Mouse (Mus musculus): Measurements from ENCODE around the gene P2ry6. TPM values are rescaled to one million over a fixed set of nuclear protein-coding genes. Genes with fewer than 3 reads are reported as not detected.

P2ry6 gene
- total RNA-seq, 2 experiments from 2014 or later = 4.0 TPM

DNA sequence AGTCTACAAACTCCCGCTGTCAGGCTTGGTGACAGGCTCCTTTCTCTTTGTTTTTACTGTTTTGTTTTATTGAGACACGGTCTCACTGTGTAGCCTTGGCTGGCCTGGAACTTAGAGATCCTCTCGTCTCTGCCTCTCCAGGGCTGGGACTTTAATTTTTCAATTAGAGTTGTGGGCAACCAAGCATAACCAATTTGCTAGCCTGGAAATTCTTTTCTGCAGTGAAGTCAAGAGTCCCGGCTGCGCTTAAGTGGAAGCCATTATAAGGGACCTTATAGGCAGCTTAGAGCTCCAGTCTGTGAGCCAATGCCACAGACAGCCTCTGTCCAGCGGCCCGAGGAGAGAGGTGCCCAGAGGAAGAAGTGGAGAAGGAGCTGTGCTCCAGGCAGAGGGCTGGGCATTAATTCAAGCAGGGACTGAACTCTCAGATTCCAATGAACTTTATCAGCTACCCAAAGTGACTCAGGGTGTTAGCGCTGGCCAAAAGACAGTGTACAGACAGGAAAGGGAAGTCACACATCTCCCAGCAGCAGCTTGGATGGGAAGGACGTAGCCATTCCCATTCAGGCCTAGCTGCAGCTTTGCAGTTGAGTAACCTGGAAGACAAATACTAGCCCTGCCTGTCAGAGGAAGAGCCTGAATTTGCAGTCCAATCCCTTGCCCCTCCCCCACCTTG, 16.3 kb upstream of the P2ry6 start:
- DNase-seq (ENCODE audit: low spot score in 2 of 2) = no peak

DNA sequence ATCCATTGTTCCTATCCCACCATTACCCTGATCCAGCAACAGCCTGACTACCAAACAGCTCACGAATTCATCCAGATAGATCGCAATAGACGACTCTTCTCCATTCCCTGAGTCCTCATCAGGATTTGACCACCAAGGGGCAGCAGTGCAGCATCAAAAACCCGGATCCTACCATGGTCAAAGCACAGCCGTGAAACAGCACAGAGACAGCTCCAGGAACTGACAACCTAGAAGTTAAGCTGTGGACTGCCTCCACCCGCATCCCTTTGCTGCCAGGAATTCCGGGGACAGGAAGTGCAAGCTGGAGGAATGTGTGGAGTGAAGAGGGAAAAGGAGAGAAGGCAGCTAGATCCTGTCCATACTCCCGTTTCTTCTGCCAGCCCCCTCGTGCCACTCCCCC, 13.6 kb upstream of the P2ry6 start:
- DNase-seq (ENCODE audit: low spot score in 2 of 2) = peak; percentile 78 to 84

DNA sequence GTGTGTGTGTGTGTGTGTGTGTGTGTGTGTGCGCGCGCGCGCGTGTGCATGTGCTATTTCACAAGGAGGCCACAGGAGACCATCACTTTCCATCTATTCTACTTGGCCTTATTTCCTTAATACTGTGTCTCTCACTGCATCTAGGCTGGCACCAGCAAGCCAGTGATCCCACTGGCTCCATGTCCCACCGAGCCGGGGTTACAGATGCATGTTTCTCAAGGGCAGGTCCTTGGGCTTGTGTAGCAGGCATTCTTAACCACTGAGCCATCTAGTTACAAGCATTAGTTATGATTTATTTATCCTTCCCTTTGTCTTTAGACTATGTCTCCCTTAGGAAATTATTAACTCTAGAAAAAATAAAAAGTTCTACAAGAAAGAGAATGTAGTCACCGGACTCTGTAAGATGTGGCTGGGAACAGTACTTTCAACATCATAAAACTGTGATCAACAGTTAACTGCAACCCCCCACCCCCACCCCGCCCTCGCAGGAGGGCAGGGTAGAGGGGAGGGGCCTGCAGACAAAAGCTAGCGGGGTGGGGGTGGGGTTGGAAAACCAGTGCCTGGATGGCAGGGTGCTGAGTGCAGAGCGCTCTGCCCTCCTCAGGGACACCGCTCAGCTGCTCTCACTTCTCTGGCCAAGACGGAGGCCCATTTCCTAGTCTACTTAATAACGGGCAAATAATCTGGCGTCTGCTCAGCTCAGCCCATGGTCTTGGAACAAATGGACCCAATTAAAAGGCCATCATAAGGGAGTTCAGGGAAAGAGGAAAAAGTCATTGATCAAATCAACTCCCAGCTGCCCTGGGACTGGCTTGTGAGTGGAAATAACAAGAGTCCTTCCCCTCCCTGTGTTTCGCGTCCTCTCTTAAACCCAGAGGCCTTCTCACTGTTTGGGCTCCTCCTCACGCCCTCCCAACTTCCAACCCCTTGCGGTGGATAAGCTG, 10.3 kb upstream of the P2ry6 start:
- no peak for DNase-seq (ENCODE audit: low spot score in 2 of 2)

DNA sequence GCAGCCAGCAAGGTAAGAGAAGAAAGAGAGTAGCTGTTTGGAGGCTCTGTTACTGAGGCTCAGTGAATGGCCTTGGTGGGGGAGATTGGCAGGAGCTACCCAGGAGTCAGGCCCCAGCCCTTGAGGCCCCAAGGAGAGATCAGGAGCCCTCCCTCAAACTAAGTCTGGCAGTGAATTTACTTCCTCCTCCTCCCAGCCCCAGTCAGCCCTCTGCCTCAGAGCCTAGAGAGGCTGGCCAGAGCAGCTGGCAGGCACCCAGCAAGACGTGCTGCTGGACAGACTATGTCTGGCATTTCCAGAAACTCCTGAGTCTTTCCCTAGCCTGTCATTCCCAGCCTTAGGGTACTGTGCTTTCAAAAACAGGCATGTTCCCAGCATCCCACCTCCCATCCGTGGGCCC, 4.7 kb upstream of the P2ry6 start:
- DNase-seq (ENCODE audit: low spot score in 2 of 2) = peak; percentile 44 to 57

DNA sequence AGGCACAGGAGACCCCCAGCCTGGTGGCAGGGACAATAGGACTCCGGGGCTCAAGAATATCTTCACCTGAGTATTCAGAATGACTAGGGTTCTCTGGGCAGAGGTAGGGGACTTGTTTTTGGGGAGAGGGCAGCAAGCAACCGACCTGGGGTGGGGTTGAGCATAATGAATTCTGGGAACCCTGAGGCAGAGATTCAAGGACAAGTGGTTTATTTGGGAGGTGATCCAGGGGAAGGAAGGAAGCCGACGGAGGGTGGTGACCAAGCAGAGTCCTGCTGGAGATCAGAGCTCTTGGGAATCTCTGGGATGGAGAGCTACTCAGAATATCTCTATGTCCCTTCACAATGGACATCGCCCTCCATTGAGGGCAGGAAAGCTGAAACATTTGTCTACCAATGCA, 3.7 kb upstream of the P2ry6 start:
- DNase-seq (ENCODE audit: low spot score in 2 of 2) = no peak

DNA sequence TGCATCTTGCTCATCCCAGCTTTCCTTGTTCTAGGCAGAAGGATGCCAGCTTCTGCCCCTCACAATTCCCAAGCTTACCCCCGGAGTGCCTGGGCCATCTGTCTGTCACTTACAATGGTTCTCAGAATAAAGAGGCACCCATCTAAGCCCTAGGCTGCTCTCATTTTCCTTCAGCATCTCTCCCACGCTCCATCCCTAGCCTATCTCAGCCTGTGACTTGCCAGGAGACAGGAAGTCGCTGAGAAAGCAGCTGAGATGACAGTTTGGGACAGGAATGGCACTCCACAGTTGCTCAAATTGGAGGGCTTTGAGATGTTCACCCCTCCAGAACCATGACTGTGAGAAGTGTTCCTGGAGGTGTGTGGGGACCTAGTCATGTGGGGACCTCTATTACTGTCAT, 1.6 kb downstream of the P2ry6 start:
- no peak for DNase-seq (ENCODE audit: low spot score in 2 of 2)

DNA sequence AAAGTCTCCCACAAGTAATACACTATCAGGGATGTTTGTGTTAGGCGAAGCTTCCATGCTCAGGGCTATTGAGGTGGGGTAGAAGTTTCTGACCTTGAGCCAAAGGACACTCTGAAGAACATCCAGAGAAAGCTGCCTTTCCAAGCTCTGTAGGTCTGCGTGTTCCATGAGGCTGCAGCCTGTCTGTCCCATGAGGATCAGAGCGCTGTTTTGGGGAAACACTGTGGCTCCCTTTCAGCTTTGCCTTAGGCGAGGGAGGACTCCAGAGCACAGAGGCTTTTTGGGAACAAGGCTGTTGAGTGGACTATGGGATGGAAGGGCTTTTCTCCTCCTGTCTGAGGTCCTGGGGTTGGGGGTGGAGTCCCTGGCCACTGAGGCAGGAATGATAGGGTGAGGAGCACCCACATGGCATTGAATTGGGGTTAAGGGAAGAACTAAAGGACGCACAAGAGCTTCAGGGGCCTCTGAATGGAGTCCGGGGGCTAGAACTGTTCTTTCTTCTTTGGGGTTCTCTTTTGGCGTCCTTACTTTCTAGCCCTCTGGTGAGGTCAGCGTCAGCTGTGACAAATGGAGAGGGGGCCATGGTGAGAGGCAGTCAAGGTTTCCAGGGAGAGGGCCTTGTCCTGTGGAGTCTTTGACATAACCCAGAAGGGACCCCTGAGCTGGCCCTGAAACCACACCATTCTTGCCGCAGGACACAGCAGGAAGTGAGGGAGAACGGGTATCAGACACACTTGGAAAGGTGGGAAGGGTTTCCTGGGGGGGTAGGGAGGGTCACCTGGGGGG, 5.4 kb downstream of the P2ry6 start:
- no peak for DNase-seq (ENCODE audit: low spot score in 2 of 2)

DNA sequence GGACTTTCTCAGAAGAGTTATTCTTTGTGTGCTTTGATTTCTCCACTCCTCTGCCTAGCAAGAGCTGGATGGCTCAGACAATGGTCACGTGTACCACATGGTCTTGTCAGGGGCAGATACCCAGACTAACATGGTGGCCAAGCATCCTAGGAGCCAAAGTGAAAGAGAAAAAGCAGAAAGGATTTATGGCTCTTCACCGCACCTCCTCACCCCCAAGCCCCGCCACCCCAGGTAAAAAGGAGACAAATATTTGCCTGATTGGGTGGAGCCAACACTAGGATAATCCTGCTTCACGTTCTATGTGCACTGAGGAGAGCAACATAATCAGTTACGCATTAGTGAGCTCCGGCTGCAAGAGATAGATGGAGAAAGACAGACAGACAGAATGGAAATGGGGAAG, 6.1 kb downstream of the P2ry6 start:
- no peak for DNase-seq (ENCODE audit: low spot score in 2 of 2)

DNA sequence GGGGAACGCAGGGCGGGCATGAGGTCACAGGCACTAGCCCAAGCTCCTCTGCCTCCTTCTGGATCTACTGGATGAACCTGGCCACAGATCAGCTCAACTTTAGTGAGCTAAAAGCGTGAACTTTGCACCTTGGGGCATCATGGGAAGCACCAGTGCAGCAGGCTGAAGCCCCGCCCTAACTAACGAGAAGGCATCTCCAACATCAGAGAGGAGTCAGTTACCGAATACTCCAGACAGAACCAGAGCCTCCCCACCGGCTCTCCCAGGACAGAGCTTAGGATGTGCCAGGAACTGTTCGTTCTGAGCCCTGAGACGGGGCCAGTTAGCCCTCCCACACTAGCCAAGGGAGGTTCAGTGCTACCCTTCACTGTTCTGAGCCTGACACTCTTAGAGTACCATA, 6.6 kb downstream of the P2ry6 start:
- DNase-seq (ENCODE audit: low spot score in 2 of 2) = no peak

DNA sequence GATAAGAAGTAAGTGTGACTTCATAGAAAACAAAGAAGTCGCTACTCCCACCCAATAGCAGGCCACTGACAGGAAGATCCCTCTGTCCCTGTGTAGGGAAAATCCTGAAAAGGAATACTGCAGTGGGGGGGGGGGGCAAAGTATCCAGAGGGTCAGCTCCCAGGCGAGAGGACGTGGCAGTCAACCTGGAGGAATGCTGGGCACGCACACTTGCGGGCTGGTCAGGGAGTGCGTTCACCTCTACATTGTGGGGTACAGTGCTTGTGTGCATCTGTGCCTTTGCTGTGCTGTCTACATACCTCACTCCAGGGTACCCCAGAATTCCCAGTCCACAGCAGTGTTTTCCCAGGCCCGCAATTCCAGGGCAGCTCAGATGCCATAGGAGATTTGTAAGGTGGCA, 8.4 kb downstream of the P2ry6 start:
- no peak for DNase-seq (ENCODE audit: low spot score in 2 of 2)

DNA sequence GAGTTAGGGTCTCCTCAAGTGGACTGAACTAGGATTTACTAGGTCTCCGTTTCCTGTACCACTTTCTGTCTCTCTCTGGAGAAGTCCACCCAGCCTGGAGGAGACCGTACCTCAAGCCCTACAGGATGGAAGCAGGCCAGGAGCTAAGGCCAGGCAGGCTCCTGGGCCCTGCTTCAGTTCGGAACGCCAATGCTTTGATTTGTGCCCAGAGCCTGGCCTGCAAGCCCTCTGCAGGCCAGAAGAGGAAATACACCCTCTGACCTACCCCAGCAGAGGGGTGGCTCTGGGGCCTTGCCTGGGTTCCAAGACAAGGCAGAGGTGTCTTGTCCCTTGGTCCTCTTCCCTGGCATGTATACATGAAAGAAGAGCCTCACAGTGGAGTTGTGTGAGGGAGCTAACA, 9.4 kb downstream of the P2ry6 start:
- no peak for DNase-seq (ENCODE audit: low spot score in 2 of 2)

DNA sequence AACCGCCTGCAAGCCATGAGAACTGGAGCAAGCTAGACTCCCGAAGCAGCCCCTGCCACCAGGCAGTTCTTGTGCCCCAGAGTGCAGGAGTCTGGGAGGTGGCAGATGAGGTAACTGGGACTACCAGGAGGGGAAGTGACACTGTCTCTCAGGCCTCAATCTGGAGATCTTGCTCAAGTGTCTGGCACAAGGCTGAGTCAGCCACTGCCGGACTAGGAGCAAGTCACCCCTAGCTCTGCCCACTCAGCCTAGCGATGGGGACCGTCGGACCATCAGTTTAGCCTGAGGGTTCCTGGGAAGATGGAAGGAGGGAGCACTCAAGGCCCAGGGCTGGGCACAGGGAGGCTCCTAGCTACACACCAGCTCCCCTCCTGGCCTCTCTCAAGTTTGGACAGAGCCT, 10.2 kb downstream of the P2ry6 start:
- DNase-seq (ENCODE audit: low spot score in 2 of 2) = no peak

DNA sequence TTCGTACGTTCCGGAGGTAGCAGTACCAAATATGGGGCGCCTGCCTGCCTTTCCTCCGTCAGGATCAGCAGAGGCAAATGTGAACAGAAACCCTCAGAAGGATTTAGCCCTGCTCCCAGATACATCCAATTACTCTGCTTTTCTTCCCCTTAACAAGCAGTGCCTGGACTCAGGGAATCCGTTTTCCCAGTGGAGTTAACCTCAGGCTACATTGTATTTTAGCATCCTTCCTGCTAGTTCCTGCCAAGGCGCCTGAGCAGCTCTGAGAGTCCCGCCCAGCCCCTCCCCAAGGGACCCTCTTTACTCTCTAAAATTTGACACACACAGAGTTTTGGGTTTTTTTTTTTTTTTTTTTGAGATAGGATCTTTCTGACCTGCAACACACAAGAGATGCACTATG, 11.1 kb downstream of the P2ry6 start:
- no peak for DNase-seq (ENCODE audit: low spot score in 2 of 2)

DNA sequence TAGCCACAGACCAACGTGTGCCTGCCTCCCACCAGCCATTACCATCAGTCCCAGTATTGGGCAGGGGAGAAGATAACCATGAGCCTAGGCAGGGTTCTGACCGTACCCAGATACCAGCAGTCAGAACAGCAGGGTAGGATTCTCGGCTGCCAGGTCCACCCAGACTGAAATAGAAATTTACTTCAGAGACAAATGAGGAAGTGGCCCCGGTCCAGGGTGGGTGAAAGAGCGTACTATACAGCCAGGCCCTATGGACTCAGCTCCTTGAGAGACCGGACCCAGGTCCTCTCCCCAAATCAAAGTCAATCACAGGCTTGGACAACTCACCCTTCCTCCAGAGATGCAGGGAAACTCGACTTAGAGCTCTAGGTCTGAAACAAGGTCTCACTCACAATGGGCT, 13.3 kb downstream of the P2ry6 start:
- no peak for DNase-seq (ENCODE audit: low spot score in 2 of 2)

DNA sequence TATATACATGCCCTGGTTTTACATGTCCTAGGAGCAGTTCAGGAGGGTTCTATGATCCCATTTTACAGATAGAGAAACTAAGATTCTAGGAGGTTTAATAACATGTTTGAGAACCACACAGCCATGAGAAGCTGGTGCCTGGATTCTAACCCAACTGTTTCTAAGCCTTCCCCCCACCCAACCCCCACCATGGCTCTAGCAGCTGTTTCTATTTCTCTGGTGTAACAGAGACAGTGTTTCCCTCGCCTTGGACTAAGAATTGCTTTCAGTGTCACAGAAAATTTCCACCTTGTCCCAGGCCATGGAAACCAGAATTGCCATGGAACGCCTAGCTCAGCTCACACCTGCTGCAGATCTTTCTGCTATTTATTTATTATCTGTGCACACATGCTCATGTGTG, 14.0 kb downstream of the P2ry6 start:
- DNase-seq (ENCODE audit: low spot score in 2 of 2) = no peak

DNA sequence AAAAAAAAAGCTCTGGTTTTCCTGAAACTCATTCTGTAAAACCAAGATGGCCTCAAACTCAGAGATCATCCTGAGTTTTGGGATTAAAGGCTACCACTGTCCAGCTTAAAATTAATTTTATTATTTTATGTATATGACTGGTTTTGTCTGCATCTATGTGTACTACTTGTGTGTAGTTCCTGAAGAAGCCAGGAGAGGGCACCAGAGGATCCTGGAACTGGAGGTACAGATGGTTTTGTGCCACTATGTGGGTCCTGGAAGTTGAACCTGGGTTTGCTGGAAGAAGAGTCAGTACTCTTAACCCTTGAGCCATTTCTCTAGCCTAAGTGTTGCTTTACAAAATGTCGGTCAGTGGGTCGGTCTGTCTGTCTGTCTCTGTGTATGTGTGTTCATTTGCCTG, 16.0 kb downstream of the P2ry6 start:
- no peak for DNase-seq (ENCODE audit: low spot score in 2 of 2)

DNA sequence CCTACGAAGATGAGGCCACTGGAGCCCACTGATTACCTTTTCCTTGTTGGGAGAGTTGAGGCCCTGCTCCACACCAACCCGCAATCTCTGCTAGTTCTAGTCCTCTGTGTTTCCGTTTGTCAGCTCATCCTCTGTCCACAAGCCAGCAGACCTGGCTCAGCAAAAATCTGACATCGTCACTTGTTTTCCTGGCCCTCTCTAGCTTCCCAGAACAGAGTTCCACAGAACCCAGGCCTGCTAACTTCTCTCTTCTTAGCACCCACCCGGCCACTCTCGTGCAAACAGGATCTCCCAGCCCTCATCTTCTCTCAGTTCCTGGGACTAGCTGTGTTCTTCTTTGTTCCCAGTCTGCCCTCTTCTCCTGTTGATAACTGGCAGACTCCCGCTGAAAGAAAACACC, 21.8 kb downstream of the P2ry6 start:
- DNase-seq (ENCODE audit: low spot score in 2 of 2) = no peak

DNA sequence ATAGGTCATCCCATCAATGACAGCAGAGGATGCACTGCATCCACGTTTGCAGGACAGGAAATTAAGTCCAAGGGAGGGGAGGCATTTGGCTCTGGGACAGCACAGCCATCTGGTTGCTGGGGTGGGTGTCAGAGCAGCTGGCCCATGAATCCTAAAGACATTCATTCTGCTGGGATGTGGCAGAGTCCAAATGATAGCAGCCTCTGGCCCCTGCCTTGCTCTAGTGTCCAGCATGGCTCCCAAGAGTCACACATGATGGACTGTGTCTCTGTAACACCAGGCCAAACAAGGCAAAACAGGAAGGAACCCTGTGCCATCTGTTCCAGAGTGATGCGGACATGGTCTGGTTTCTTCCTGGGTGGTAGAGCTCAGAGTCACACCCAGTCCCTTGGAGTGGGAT, 22.5 kb downstream of the P2ry6 start:
- DNase-seq (ENCODE audit: low spot score in 2 of 2) = no peak

DNA sequence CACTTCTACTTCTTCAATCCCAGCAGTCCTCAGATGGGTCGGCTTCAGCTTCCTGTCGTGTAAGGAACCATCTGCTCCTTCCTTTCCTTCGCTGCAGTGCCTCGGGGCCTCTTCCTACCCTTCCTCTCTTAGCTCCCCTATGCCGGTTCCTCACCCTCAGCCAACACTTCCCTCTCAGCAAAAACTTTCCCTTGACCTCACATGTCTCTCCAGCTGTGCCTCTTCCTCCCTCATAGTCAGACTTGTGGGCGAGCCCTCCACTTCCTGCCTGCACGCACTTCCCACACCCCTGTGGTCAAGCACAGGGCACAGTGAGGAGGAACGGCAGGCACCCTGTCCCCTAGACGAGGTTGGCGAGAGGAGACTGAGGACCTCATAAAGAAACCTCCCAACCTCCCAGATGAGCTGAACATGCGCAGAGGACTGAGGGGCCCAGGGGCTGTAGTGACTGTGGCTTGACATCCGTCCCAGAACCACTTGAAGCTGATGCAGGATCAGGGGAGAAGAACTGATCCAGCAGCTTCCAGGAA, 23.9 kb downstream of the P2ry6 start:
- no peak for DNase-seq (ENCODE audit: low spot score in 2 of 2)

DNA sequence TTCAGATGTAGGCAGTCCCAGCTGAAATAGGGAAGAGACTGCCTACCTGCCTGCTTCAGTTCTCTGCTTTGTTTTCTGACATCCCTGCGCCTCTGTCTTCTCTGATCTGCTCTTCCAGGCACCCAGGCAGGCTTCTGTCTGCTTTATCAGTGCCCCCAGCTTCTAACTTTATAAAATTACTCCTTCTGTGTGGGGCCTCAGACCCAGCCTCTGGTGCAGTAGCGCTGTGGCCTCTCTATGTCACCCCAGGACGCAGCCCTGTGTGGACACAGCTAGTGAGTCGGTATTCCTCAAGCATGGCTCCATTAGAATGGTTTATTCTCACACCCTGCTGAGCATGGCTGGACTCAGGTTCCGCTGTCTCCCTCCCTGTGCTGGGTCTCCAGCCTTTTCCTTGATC, 24.4 kb downstream of the P2ry6 start:
- DNase-seq (ENCODE audit: low spot score in 2 of 2) = no peak

DNA sequence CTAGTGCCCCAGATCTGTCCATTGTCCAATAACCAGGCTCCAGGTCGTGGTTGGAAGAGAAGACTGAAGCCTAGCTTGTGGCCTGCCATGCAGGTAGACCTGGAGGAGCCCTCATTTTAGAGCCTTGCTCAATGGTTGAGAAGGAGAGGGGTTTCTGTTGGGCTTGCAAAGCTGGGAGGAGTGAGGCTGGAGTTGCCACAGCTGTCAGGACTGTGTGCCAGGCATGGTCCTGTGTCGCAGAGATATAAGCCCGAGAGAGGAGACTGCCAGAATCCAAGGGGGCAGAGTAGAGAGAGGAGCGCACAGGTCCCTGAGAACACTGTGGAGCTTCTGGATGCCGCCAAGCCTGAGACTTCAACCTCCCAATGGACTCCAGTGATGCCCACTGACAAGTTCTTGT, 29.7 kb downstream of the P2ry6 start:
- no peak for DNase-seq (ENCODE audit: low spot score in 2 of 2)

DNA sequence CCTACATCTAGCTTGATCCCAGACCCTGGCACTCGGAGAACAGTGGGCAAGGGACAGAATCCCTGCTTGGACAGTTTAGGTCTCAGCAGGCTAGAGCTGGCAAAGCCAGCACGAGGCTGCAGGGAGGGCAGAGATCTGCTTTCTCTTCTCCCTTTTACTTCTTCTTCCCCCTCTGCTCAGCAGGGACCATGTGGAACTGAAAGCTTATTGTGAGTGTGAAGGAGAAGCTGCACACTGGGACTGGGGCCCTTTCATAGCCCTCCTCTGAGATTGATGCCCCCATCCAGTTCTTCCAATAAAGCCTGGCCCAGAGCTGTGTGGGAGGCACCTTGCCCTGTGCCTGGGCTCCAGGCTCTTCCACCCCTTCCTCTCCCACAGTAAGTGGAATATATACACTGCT, 30.1 kb downstream of the P2ry6 start:
- no peak for DNase-seq (ENCODE audit: low spot score in 2 of 2)

All from layer of hippocampus, postnatal 10 days (tissue).